Mouse (Mus musculus): ENCODE data around the gene Aagab. TPM values are rescaled to one million over a fixed set of nuclear protein-coding genes. Genes with fewer than 3 reads are reported as not detected.

The Aagab gene
- total RNA-seq, 2 experiments from 2014 or later = 16.0 to 30.9 TPM

DNA sequence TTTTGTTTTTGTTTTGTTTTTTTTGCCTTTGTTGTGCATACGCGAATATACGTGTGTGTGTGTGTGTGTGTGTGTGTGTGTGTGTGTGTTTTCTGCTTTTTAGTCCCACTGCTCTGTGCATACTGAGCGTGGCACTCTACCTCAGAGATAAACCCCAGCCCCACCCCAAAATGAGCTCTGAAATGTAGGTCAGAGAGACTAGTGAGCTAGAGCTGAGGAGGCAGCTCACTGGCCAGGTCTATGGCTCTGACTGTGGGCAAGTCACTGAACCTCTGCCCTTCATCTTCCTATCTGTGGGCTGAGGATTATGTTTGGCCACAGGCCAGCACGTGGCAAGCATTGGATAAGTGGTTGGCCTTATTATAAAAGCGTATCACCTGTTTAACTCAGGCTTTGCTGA lies 1.4 kb downstream of the Aagab start:
- ATAC-seq (replicated peaks; ENCODE audit: poor library complexity) = peak; percentile 46

DNA sequence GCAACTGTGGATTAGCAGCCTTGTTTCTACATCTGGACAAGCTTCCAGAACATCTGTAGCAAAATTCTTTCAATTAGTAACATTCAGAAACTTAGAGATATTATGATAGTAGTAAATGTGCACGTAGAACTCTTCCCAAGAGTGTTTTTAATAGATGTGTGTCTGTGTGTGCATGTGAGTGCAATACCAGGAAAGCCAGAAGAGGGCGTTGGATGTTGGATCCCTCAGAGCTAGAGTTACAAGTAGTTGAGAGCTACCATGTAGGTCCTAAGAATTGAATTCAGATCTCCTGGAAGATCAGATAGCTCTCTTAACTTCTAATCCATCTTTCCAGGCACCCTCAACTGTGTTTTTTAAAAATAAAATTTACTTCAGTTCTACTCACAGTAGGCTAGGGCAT lies 4.1 kb downstream of the Aagab start:
- no peak for ATAC-seq (replicated peaks; ENCODE audit: poor library complexity)

DNA sequence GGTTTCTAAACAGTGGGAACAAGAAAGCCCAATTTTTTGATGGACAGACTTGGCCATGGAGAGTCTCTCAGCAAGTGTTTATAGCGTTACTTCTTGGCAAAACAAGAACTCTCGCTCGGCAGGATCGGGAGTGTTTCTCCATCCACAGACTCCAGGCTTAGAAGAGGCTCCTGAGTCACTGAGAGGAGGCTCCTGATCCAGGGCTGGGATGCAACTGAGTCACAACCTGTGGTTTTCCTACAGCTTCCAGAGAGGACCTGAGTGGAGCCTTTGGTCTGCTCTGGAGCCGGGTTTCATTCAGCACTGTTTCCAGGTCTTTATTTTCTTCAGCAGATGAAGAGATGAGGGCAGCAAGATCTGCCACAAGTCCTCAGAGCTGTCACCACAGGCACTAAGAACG lies 5.5 kb downstream of the Aagab start:
- no peak for ATAC-seq (replicated peaks; ENCODE audit: poor library complexity)

DNA sequence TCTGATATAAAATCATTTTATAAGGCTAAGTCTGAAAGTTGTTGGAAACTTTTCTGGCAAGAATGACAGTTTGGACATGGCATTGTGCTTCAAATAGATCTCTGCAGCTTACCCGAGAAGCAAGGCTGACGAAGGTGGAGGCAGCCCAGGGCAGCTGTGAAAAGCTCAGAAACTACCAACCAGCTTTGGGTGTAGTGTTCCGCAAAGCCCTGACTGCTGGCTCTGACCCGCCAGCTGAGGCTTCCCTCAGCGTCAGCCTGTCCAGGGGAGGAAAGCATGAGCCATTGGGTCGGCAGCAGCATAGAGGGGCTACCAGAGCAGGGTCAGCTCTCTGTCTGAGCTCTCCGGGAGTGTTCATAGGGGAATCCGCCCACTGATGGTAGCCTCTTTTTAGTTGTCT lies 6.8 kb downstream of the Aagab start:
- ATAC-seq (replicated peaks; ENCODE audit: poor library complexity) = no peak

DNA sequence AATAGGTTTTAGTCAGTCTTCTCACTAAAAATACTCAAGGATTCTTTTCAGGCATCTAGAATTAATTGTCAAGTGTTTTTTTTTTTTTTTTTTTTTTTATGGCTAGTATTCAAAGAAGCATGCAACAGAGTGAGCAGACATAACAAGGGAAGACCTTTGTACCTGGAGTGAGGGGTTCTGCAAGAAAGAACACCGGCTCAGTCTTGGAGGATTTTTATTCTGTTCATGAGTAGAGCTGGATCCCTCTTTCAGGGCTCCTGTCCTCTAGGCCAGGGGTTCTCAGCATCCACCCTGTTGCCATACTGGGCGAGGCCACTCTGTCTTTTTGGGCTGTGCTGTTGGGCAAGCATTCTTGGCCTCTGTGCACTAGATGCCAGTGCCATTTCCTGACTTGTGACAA lies 7.3 kb downstream of the Aagab start:
- ATAC-seq (replicated peaks; ENCODE audit: poor library complexity) = no peak

DNA sequence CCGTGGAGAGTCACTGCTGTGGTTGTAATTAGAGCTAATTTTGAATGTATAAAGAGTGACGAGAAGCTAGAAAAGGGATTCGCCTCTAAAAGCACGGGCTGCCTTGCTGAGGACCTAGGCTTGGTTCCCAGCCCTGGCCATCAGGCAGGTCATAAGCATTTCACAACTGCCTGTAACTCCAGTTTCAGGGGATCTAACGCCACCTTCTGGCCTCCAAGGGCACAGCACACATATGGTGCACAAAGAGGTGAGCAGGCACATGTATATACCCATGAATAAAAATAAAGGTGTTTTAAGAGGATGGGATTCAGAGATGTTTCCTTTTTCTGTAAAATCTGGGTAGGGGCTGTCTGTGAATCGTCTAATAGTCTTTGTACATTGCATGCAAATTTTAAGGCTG lies 7.8 kb downstream of the Aagab start:
- ATAC-seq (replicated peaks; ENCODE audit: poor library complexity) = no peak

DNA sequence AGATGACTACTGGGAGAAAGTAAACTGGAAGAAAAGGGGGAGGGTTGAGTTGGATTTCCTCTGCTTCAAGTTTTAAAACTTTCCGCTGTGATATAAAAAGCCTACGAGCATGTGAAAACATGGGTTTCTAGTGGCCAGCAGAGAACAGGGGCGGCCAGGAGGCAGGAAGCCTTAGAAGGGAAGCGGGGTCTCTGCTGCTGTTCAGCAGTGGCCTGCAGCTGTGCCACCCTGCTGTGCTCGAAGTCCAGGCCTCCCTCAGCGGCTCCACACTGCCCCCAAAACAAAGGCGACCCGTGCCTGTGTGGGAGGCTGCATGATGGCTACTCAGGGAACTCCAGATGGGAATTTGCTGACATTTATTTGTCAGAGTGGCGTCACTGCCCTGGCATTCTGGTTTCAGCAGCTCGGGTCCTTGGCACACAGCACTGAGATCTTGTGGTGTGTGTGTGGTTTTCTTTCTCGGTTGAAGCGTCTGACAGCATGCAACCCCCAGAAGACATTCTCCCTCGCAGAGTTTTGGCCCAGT lies 8.4 kb downstream of the Aagab start:
- ATAC-seq (replicated peaks; ENCODE audit: poor library complexity) = peak; percentile 53

DNA sequence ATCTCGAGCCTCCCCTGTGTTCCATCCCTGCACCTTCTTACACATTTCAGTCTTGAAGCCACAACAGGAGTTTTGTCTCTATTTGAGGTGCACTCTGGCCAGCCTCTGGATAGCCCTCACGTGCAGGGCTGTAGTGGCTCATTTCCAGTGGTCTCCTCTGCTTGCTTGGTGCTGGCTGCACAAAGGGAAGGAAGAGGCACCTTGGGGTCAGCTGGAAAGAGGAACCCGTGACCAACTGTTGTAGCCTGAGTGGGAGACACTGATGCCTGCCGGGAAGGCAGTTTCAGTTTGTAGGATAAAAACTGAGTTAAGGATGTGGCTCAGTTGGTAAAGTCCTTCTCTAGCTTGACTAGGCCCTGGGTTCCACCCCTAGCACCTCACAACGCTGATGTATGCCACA lies 9.5 kb downstream of the Aagab start:
- peak; percentile 58 for ATAC-seq (replicated peaks; ENCODE audit: poor library complexity)

DNA sequence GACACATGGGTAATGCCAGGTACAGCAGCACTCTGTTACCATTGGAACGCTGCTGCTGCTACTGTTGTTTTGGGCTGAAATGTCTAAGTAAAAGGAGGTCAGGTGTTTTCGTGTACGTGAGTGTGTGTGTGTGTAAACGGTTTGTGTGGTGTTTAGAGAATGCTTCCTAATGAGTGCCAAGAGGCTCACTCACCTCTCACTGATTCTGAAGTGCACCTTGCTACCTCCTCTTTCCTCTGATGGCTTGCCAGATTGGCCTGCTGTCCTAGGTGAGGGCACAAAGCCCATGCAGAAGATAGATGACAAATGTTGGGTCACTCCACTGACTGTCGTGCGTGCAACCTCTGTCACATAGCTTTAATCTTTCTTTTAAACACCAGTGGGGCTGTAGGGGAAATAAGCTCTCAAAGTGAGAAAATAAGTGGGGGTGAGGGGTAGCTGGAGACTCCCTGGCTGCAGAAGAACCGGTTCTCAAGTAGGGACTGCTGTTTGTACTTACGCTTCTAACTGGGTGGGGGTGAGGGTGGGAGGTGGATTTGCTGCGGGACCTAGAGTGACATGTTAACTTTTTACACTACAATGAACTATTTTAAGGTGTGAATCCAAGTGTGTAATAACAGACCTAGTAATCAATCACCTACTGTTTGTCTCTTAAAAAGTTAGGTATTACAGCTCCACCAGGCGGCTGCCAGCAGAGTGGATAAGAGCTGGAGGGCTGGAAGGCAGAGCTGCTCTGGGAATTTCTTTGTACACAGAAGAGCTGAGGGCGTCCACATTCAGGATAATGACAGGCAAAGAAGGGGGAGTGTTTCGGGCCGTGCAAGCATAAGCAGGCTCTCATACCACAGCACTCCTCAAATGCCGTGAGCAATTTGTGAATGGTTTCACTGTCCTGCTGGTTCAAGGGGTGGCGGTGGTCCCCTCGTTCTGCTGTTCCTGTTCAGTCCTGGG lies 10.4 kb downstream of the Aagab start:
- no peak for ATAC-seq (replicated peaks; ENCODE audit: poor library complexity)

DNA sequence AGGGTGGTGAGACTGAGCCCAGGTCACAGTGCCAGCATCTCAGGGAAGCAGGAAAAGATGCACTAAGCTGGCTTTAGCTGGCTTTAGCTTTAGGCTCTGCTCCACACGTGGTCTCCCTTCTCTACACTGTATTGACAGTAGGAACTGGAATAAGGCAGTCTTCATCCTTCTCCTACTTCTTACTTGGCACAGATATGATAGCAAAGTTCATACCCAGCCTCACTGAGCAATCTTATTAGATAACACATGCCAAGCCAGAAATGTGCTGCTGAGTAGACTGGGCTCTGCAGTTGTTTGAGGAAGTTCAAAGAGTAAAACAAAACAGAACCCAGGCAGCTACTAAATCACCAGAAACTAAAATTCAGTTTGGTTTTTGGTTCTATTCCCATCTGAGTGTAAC lies 11.1 kb downstream of the Aagab start:
- ATAC-seq (replicated peaks; ENCODE audit: poor library complexity) = 0 out of 2 replicates have a peak, but pooled peaks have one; percentile 14

DNA sequence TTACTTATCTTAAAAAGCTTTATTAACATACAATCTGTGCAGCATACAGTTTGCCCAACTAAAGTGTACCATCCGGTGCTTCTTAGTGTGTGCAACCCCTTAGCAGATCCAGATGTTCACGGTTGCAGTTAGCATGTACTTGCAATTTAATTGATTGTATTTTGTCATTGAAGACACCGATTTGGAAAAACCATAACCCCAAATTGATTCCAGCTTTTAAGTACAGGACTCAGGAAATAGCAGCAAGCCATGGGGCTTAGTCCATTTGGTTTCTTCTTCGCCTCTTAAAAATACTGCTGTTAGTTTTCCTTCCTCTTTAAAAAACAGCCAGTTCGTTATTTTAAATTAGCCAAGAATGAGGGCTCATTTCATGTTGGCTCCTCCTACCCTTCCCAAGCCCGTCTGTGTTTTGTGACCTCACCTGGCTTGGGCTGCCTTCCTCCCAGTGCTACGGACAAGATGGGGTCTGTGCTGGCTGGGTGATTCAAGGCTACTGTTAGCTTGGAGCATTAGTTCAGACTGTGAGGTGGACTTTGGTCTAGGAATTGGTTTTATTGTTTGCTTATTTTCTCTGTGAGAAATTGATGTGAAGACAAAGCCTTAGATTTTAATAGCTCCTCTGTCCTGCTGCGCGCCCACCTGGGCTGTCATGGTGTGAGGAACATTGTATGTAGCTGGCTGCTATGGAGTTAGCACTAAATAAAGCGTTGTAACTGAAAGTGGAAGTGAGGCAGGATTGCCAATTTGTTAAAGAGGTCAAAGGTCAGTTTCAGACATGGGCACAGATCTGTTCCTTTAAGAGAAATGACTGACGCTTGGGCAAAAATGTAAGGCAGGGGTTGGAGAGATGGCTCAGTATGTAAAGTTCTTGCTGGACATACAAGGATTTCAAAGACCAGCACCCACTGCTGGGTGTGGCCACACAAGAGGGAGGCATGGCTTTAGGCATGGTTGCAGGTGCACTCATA lies 11.8 kb downstream of the Aagab start:
- 0 out of 2 replicates have a peak, but pooled peaks have one; percentile 13 for ATAC-seq (replicated peaks; ENCODE audit: poor library complexity)

DNA sequence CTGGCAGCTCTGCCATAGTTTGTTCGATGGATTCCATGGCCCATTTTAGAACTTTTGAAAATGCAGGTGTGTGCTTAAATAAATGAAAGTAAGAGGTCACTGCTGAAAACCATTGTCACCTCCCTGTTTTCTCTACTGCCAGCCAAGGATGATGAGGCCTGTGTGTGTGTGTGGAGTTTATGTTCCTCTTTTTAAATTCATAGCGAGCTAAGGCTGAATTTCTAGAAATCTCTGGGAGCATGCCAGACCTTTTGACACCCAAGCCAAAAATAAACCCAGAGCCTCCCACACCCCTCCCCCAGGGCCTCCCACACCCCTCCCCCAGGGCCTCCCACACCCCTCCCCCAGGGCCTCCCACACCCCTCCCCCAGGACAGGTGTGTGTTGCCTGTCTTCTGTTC lies 15.5 kb downstream of the Aagab start:
- ATAC-seq (replicated peaks; ENCODE audit: poor library complexity) = no peak

DNA sequence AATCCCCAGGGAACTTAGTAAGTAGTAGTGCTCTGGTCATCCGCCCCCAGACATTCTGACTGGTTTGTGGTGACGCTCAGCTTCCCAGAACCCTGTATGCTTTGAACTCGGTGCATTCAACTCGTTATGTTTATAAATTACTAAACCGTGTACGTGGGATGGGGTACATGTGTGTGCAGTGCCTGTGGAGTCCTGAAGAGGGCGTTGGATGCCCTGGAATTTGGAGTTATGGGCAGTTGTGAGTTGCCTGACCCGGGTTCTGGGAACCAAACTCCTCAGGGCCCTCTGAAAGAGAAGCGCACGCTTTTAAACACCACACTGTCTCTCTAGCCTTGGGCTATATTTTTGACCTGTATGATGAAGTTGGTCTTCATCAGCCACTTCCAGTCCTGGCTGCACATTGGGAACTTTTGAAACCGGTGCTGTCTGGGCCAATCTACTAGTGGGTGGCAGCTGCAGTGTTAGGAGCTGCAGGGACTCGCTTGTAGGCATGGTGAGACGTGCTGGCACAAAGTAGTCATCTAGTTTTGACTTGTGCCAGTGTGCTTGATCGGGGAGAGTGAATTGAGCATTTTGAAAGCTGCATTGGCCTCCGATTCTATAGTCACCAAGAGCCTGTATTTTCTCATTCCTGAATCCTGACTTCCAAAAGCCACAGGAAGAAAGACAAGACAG lies 21.6 kb downstream of the Aagab start:
- ATAC-seq (replicated peaks; ENCODE audit: poor library complexity) = no peak

DNA sequence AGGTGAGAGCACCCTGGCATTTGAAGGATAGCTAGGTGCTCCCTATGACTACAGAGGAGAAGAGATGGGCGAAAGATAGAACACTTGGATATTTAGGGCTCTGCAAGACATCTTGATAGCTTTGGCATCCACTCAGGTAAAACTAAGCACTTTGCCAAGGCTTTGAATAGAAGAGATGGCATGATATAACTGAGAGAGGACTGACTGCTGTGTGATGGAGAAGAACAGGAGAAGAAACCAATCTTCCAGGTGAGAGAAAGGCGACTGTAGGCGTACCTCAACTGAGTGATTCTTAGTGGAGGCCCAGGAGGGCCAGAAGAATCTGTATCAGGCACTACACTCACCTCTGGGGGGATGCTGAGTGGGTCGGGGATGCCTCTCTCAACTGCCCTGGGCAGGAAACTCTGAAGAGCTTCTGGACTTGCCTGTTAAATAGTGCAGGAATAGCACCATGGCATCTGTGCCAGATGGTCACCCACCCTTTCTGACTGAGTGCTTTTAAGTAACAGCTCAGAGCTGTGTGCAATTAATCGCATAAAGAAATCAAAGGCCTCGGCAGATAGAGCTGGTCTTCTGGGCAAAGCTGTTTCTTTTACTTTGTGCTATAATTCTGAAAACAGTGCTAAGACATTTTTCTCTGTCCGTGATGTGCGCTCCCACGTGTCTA lies 22.8 kb downstream of the Aagab start:
- ATAC-seq (replicated peaks; ENCODE audit: poor library complexity) = no peak

DNA sequence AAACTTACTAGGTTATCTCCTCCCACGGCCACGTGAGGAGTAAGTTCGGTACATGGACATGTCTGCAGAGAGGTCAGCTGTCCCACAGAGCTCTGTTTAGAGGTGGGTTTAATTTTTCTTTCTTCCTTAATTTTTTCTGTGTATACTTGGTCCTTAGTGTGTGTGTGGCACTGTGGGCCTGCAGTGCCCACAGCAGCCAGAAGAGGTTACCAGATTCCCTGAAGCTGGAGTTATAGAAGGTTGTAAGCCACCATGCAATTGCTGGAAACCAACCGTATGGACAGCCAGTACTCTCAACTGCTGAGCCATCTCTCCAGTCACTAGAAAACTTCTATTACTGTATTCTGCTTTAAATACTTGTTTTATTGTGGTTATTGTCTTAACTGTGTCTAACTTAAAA lies 29.6 kb downstream of the Aagab start:
- ATAC-seq (replicated peaks; ENCODE audit: poor library complexity) = no peak

DNA sequence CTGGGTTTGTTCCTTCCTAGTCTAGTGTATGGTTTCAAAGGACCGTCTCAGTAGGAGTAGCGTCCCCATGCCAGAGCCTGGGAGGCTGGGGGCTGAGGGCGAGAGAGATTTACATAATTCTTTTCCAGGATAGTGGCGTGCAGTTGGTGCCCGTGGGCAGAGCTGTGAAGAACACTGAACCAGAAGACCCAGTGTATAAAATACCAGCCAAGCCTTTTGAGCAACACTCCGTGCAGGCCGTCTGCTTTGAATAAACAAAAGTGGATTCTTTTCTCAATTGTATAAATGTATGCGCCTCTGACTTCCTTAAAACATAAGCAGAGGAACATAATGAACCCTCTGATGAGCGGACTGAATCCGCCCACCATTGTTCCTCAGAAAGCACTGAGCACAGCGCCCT lies 30.5 kb downstream of the Aagab start:
- ATAC-seq (replicated peaks; ENCODE audit: poor library complexity) = no peak

DNA sequence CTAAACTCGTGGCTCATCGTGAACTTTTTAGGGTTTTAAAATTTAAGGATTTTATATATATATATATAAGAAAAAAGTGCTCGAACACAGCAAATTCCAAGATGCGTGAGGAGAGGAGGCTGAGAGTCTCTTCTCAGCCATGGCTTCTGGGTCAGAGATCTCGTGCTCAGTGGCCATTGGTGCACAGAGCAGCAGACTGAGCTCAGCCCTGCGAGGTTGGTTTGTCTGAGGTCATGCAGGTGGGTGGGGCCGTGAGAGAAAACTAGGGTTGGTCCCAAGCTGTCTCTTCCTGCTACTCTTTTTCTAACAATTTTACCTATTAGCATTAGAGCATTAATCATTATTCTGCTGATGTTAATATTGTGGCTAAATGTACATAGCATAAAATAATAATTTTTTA lies 30.9 kb downstream of the Aagab start:
- no peak for ATAC-seq (replicated peaks; ENCODE audit: poor library complexity)

DNA sequence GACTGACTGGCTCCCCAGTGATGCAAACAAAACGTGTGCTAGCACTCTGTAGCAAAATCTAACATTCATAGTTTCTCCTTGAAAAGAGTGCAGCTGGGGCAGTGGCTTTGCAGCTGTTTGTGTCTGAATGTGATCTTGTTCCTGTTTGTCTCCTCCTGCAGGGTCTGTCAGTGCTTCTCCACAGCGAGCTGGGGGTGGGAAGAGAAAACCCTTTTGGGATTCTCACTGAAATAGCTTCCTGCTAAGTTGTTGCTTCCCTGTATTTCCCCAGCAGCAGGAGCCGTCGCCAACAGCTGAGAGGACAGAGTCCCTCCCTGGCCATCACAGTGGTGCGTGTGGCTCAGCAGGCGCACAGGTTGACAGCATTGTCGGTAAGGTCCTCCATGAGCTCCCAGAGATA lies 33.7 kb downstream of the Aagab start:
- no peak for ATAC-seq (replicated peaks; ENCODE audit: poor library complexity)

DNA sequence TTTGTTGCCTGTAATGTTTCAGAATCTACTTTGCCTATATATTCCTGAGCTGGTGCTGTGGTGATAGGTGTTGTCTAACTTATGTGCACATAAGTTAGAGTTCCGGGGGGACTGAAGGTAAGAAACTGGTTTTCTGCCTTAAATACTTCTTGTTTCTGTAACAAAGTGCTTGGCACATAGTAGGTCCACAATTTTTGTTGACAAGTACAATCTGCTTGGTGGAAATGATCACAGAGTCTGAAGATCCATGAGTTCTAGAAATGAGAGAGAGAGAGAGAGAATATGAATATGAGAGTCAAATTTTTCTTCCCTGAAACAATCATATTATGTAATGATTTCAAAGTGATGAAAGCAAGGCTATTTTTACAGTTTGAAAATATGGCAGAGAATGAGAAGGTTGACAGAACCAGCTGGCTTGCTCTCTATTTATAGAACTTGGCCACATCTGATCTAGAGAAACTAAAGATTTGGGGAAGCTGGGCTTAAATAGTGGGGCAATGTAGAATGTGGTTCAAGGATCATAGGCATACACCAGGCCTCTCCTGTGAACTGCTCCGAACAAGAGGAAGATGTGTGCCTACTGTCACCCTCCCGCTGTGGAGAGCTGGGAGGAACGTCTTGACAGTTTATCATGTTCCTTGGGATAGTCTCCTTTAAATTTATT lies 39.7 kb downstream of the Aagab start:
- peak; percentile 79 for ATAC-seq (replicated peaks; ENCODE audit: poor library complexity)

DNA sequence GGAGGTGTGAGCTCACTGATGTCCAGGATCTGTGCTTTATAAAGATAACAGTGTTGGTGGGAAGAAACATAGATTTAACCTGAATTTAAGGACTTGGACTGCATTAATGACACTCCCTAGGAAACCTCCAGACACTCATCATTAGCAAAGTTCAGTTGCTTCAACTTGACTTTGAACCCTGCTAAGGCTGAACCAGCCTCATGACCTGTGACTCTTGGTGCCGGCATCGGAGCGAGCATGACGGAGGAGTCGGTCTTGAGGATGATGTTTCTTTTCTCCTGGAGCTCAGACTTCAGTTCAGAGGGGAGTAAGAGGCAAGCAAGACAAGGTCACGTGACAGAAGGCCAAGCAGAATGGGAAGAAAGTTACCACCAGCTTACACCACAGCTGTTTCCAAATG lies 41.6 kb downstream of the Aagab start:
- no peak for ATAC-seq (replicated peaks; ENCODE audit: poor library complexity)

All from megakaryocyte progenitor cell, adult 5-6 weeks (primary cell).